Mouse (Mus musculus): Measurements from ENCODE around the gene Syt16. TPM values are rescaled to one million over a fixed set of nuclear protein-coding genes. Genes with fewer than 3 reads are reported as not detected.

Gene Syt16
- polyA plus RNA-seq, 1 experiment from 2014 or later = 9.6 TPM

GRCm38 (mm10) chr12:74238056-74238455, 240.6 kb downstream of the Syt16 start:
- H3K27ac ChIP-seq = no peak overlapping the region
- no peaks in the 10 kb centered on the region for H3K9me3 ChIP-seq
- H3K36me3 ChIP-seq = no peaks in the 10 kb centered on the region
- no peak for ATAC-seq (ENCODE audit: insufficient number of reproducible peaks, insufficient read depth, low FRiP score, low TSS enrichment)
- no peaks in the 10 kb centered on the region for H3K4me1 ChIP-seq
- 79% methylated on average over 7 of the region's 7 CpGs for WGBS
- H3K27me3 ChIP-seq = no peaks in the 10 kb centered on the region
- H3K9ac ChIP-seq = no peak overlapping the region
- H3K4me2 ChIP-seq (replicated peaks) = no peak overlapping the region
- no peak overlapping the region for H3K4me3 ChIP-seq

DNA sequence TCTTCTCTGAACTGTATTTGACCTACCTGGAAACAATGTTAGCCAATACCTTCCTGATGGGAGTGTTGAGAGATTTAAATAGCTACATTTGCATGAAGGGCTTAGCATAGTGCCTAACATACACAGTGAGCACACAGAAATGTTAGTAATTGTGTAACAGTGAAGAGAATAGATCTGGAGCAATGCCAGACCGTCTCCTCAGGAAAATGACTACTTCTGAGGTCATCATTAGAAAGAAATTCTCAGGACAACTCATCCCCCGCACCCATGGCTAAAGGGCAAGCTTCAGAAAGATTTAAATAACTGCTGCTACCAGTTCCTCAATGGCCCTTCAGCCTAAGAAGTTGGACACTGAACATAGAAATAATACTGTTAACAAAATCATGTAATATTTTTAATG, 241.3 kb downstream of the Syt16 start:
- no peak for ATAC-seq (ENCODE audit: insufficient number of reproducible peaks, insufficient read depth, low FRiP score, low TSS enrichment)
- H3K9ac ChIP-seq = no peak overlapping the region
- H3K4me3 ChIP-seq = no peak overlapping the region
- no peaks in the 10 kb centered on the region for H3K36me3 ChIP-seq
- H3K4me2 ChIP-seq (replicated peaks) = no peak overlapping the region
- no peaks in the 10 kb centered on the region for H3K4me1 ChIP-seq
- WGBS = 68% methylated on average over 2 of the region's 2 CpGs
- H3K9me3 ChIP-seq = no peaks in the 10 kb centered on the region
- H3K27ac ChIP-seq = no peak overlapping the region
- no peaks in the 10 kb centered on the region for H3K27me3 ChIP-seq

- Histone ChIP-seq H3K9ac (no peak overlapping the region), H3K4me2 (replicated peaks) (no peak overlapping the region), H3K36me3 (no peaks in the 10 kb centered on the region), H3K4me3 (no peak overlapping the region), H3K9me3 (no peaks in the 10 kb centered on the region), H3K27ac (no peak overlapping the region), H3K4me1 (no peaks in the 10 kb centered on the region), H3K27me3 (no peaks in the 10 kb centered on the region)
- no peak for ATAC-seq (ENCODE audit: insufficient number of reproducible peaks, insufficient read depth, low FRiP score, low TSS enrichment)
- 63% methylated on average over 3 of the region's 3 CpGs for WGBS
Observed at GRCm38 (mm10) chr12:74264846-74265245, 267.4 kb downstream of the Syt16 start.

DNA sequence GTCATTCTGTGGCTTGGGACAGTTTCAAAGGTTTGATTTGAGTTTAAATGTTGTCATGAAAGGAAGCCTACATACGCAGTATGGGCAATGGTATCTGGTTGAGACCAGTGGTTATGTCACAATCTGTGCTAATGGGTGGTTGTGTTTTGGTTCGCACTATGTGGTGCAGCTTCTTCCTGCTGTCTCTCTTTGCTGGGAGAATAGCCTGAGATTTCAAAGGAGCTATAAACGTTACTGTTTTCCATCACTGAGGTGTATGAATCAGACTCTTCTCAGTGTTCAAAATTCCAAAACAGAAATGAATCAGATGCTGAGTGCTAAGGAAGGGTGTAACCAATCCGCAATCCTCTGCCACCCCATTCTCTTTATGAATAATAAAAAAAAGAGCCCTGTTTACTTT, 269.6 kb downstream of the Syt16 start:
- Histone ChIP-seq H3K27ac (no peak overlapping the region), H3K4me1 (no peaks in the 10 kb centered on the region), H3K4me2 (replicated peaks) (no peak overlapping the region), H3K9ac (no peak overlapping the region), H3K27me3 (no peaks in the 10 kb centered on the region), H3K9me3 (no peaks in the 10 kb centered on the region), H3K4me3 (no peak overlapping the region), H3K36me3 (no peaks in the 10 kb centered on the region)
- WGBS = 86% methylated on average over 4 of the region's 4 CpGs
- no peak for ATAC-seq (ENCODE audit: insufficient number of reproducible peaks, insufficient read depth, low FRiP score, low TSS enrichment)

- H3K36me3 ChIP-seq = no peaks in the 10 kb centered on the region
- H3K9me3 ChIP-seq = no peaks in the 10 kb centered on the region
- H3K27ac ChIP-seq = no peak overlapping the region
- no peak for ATAC-seq (ENCODE audit: insufficient number of reproducible peaks, insufficient read depth, low FRiP score, low TSS enrichment)
- 86% methylated on average over 15 of the region's 15 CpGs for WGBS
- no peaks in the 10 kb centered on the region for H3K27me3 ChIP-seq
- H3K4me3 ChIP-seq = no peak overlapping the region
- no peak overlapping the region for H3K4me2 ChIP-seq (replicated peaks)
- H3K4me1 ChIP-seq = no peaks in the 10 kb centered on the region
- no peak overlapping the region for H3K9ac ChIP-seq
Observed at GRCm38 (mm10) chr12:74268644-74269285, 271.3 kb downstream of the Syt16 start.

- 92% methylated on average over 17 of the region's 17 CpGs for WGBS
Observed at GRCm38 (mm10) chr12:74272545-74272944, 275.1 kb downstream of the Syt16 start.

GRCm38 (mm10) chr12:74277265-74277664, 279.8 kb downstream of the Syt16 start:
- Histone ChIP-seq H3K4me3 (no peak overlapping the region), H3K27ac (no peak overlapping the region), H3K9ac (no peak overlapping the region), H3K4me1 (no peaks in the 10 kb centered on the region), H3K9me3 (no peaks in the 10 kb centered on the region), H3K4me2 (replicated peaks) (no peak overlapping the region), H3K27me3 (no peaks in the 10 kb centered on the region), H3K36me3 (no peaks in the 10 kb centered on the region)
- no peak for ATAC-seq (ENCODE audit: insufficient number of reproducible peaks, insufficient read depth, low FRiP score, low TSS enrichment)
- WGBS = 82% methylated on average over 5 of the region's 5 CpGs

More at GRCm38 (mm10) chr12:74272545-74272944, 275.1 kb downstream of the Syt16 start:
- H3K4me2 ChIP-seq (replicated peaks) = no peak overlapping the region
- ATAC-seq (ENCODE audit: insufficient number of reproducible peaks, insufficient read depth, low FRiP score, low TSS enrichment) = no peak
- no peaks in the 10 kb centered on the region for H3K4me1 ChIP-seq
- H3K27me3 ChIP-seq = no peaks in the 10 kb centered on the region
- no peaks in the 10 kb centered on the region for H3K36me3 ChIP-seq
- H3K9ac ChIP-seq = no peak overlapping the region
- H3K27ac ChIP-seq = no peak overlapping the region
- H3K9me3 ChIP-seq = no peaks in the 10 kb centered on the region
- no peak overlapping the region for H3K4me3 ChIP-seq

GRCm38 (mm10) chr12:74281403-74281802, 283.9 kb downstream of the Syt16 start:
- Histone ChIP-seq H3K4me3 (no peak overlapping the region), H3K4me2 (replicated peaks) (no peak overlapping the region), H3K9ac (no peak overlapping the region), H3K27me3 (peaks cover 20% of the 10 kb centered on the region), H3K4me1 (0 out of 2 replicates have a peak, but pooled peaks cover 3% of the 10 kb centered on the region), H3K36me3 (no peaks in the 10 kb centered on the region), H3K9me3 (no peaks in the 10 kb centered on the region), H3K27ac (no peak overlapping the region)
- 78% methylated on average over 4 of the region's 4 CpGs for WGBS
- ATAC-seq (ENCODE audit: insufficient number of reproducible peaks, insufficient read depth, low FRiP score, low TSS enrichment) = no peak

DNA sequence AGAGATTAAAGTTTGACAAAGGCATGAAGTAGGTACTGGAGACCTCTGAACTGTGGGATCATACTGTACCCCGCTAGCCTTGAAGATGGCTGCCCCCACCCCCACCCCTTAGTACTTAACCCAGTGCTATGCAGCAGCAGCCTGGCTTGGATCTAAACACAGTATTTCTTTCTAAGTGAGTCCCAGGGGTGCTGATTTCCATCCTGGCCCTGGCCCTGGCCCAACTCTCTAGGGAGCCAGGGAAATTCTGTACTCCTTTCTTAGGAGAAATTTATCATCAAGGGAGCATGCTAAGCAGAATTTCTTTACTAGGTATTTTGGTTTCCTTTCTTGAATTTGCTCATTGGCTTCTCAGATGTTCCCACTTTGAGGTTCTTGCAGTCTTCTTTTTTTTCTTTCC, 285.4 kb downstream of the Syt16 start:
- Histone ChIP-seq H3K27ac (no peak overlapping the region), H3K9me3 (no peaks in the 10 kb centered on the region), H3K36me3 (no peaks in the 10 kb centered on the region), H3K4me2 (replicated peaks) (no peak overlapping the region), H3K4me3 (no peak overlapping the region), H3K27me3 (peaks cover 20% of the 10 kb centered on the region), H3K4me1 (0 out of 2 replicates have a peak, but pooled peaks cover 3% of the 10 kb centered on the region), H3K9ac (no peak overlapping the region)
- 92% methylated on average over 1 of the region's 1 CpGs for WGBS
- no peak for ATAC-seq (ENCODE audit: insufficient number of reproducible peaks, insufficient read depth, low FRiP score, low TSS enrichment)

DNA sequence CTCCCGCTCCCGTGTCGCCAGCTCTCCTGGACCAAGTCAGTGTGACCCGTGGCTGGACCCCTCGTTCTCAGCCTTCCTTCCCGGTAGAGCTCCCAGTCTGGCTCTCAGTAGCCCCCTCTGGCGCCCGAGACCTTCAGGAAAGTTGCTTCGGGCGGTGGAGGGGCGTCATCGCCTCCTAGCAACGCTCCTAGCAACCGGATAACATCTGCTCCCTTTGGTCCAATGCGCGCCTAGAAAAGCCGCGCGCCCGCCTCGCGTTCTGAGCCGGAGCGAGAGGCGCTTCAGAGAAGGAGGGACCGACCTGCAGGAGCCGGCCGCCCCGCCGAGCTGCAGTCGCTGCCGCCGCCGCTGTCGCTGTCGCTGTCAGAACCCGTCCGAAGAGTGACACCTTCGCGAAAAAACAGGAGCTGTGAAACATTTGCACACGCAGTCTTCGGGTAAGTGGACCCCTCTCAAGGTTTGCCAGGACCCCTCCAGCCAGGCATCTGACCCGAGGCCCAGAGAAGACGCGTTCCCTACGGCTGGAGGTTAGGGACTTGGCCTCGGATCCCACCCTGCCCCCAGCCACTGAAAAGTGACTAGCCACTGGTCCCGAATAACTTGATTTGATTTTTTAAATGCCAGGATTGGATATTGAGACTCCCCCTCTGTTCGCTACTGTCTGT, 286.7 kb downstream of the Syt16 start:
- H3K9me3 ChIP-seq = no peaks in the 10 kb centered on the region
- peak overlapping the region; percentile 39 for H3K4me3 ChIP-seq
- H3K4me1 ChIP-seq = 0 out of 2 replicates have a peak, but pooled peaks cover 3% of the 10 kb centered on the region
- H3K27ac ChIP-seq = no peak overlapping the region
- H3K36me3 ChIP-seq = no peaks in the 10 kb centered on the region
- H3K4me2 ChIP-seq (replicated peaks) = peak overlapping the region; percentile 84
- peak; percentile 92 for ATAC-seq (ENCODE audit: insufficient number of reproducible peaks, insufficient read depth, low FRiP score, low TSS enrichment)
- under 1% methylated on average over 49 of the region's 49 CpGs for WGBS
- peak overlapping the region; percentile 24; the same call in 1 of the 2 replicates for H3K9ac ChIP-seq
- peaks cover 20% of the 10 kb centered on the region for H3K27me3 ChIP-seq

- ATAC-seq (ENCODE audit: insufficient number of reproducible peaks, insufficient read depth, low FRiP score, low TSS enrichment) = no peak
- peak overlapping the region; percentile 39 for H3K4me3 ChIP-seq
Observed at GRCm38 (mm10) chr12:74284685-74285054, 287.2 kb downstream of the Syt16 start.

DNA sequence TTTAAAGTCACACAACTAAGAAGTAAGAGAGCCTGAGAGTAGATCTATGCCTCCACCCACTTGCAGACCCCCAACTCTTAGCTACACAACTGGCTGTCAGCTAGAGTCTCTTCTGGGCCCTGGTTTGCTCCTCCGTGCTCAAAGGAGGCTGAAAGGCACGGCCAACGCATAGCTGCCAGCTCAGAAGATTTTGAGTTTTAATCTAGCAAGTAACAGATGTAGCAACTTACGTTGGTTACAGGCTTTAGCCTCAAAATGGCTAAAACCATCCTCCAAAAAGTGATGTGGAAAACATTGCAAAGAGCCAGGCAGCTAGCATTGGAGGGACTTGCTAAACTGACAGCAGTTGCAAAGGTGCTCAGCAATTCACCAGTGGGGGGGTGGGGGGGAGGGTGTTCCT, 293.5 kb downstream of the Syt16 start:
- H3K4me1 ChIP-seq = no peaks in the 10 kb centered on the region
- WGBS = 82% methylated on average over 4 of the region's 4 CpGs
- H3K9me3 ChIP-seq = no peaks in the 10 kb centered on the region
- no peak overlapping the region for H3K4me2 ChIP-seq (replicated peaks)
- peaks cover 5% of the 10 kb centered on the region; the same call in 1 of the 2 replicates for H3K27me3 ChIP-seq
- no peak overlapping the region for H3K9ac ChIP-seq
- no peak for ATAC-seq (ENCODE audit: insufficient number of reproducible peaks, insufficient read depth, low FRiP score, low TSS enrichment)
- H3K36me3 ChIP-seq = no peaks in the 10 kb centered on the region
- H3K4me3 ChIP-seq = no peak overlapping the region
- no peak overlapping the region for H3K27ac ChIP-seq

More at GRCm38 (mm10) chr12:74284685-74285054, 287.2 kb downstream of the Syt16 start:
- peak overlapping the region; percentile 84 for H3K4me2 ChIP-seq (replicated peaks)
- H3K4me1 ChIP-seq = 0 out of 2 replicates have a peak, but pooled peaks cover 3% of the 10 kb centered on the region
- no peak overlapping the region for H3K9ac ChIP-seq
- H3K9me3 ChIP-seq = no peaks in the 10 kb centered on the region
- no peak overlapping the region for H3K27ac ChIP-seq
- no peaks in the 10 kb centered on the region for H3K36me3 ChIP-seq
- 5% methylated on average over 11 of the region's 11 CpGs for WGBS
- H3K27me3 ChIP-seq = peaks cover 20% of the 10 kb centered on the region

Data from embryonic facial prominence, embryonic 12.5 days (tissue).